Mouse (Mus musculus): ENCODE results near the gene Hhipl1.

Gene Hhipl1

DNA sequence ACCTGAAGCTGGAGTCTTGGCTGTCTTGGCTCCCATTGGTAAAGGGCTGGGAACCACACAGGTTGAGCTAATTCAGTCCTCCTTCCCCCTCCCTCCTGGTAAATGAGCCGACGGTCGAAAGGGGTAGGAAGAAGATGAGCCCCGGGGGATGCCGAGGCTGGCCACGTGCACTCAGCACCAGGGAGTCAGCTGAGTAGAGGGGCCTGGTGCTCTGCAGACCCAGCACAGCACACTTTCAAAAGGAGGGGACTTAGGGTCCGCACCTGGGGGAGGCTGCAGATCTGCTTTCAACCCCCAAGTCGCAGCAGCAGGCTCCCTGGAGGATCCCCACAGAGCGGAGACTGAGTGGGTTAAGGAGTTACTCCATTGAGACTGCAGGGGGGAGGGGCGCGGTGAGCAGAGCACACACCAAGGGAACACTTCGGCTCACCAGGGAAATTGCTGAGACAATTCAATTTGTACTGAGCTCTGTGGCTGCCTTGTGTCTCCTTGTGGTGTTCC lies 28.7 kb upstream of the Hhipl1 start:
- no peak for DNase-seq (ENCODE audit: low spot score in 2 of 2)

DNA sequence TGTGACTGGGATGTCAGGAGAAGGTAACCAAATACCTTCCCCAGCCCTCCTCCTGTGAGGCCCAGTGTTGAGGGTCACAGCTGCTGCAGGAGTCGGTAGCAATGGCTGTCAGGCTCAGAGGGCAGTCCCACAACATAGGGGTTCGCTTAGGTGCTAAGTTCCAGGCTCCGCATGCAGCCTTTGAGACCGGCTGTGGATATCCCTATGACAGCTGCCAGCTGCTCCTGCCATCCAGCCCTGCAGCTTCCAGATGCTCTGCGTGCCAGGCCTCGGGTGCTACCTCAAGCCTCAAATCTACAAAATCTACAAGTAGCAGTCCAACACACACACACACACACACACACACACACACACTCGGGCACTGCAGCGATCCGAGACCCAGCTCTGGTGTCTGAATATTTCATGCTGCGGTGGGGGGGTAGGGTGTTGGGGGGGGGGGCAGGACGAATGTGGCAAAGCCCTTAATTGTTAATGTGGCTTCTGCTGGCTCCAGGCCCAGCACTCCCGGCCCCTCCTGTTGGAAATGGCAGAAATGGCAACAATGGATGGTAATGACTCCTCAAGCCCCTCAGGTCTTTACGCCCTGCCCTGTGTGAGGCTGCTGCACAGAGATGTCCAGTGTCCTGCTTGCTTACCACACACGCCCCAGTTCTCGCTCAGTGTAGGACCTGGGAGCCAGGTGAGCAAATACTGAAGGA lies 27.7 kb upstream of the Hhipl1 start:
- no peak for DNase-seq (ENCODE audit: low spot score in 2 of 2)

DNA sequence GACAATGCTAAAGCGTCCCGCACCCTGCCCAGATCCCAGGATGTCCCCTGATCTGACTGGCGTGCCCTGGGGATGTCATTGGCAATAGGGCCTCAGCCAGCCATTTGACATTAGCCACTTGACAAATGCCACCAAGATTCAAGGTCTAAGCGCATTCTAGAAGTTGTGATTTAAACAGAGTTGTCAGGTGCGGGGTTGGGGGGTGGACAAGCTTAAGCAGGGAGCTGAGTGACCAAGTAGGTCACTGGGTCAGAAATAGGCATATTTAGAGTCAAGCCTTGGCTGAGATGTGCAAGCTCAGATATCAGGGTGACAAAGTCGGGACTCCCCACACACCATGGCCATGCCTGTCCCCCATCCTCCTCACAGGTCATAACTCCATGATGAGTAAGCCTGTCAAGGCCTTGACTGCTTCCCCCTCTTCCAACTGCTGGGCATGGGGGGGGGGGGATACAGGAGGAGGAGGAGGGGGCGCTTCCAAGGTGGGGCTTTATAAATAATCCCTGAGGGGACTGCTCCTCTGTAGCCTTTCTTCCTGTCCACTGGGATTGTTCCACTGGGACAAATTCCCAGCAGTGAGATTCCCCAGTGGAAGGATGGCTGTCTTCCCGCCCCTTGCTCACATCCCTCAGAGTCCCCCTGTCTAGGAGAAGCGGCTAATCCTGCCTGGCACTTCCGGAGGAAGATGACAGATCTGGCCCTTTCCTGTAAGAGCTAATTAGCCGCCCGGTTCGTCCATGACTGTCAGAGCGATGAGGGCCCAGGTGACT lies 21.4 kb upstream of the Hhipl1 start:
- DNase-seq (ENCODE audit: low spot score in 2 of 2), result no peak

DNA sequence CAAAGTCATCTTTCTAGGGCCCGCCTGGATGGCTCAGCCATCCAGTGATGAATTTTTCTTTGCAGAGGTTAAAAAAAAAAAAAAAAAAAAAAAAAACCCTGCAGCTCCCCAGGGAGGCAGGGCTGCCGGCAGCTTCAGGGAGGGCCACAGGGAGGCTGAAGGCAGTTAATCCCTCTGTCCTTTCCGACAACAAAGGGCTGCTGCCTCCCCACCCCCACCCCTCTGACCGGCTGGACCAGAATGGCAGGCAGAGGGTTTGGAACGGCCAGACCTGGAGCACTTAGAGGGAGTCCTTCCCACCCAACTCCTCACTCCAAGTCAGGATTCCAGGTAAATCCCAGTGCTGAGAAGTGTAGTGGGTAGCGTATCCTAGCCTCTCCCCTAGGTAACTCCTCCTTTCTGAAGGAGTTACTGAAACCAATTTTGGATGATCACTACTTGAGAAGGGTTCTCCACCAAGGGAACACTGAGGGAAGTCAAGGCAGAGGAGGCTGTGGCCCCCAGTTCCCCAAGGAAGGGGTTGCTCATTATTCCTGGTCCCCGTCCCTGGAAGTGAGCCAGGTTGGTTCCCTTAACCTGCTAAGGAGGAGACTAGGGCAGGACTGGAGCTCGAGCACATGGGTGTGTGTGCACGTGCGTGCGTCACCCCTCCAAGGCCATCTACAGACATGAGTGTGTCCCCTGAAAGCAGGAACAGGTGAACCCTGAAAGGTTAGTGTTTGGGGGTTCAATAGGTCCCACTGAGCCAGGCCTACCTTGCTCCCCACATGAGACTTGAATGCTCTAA lies 20.7 kb upstream of the Hhipl1 start:
- DNase-seq (ENCODE audit: low spot score in 2 of 2), result no peak

DNA sequence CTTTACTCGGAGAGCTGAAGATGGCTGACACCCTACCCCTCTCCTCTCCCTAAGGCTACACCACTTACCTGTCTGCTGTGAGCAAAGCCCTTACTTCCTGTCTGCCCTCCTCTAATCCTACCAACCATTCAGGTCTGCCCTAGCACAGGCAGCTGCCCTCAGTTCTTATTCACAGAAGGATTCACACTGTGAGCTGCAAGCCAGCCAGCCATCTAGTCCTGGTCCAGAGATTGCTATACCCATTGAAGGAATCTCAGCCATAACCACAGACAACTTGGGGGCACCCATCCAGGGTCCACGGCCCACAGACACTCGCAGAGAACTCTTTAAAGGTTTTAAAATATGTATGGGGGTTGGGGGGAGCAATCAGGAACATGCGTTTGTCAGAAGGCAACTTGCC lies 19.7 kb upstream of the Hhipl1 start:
- no peak for DNase-seq (ENCODE audit: low spot score in 2 of 2)

DNA sequence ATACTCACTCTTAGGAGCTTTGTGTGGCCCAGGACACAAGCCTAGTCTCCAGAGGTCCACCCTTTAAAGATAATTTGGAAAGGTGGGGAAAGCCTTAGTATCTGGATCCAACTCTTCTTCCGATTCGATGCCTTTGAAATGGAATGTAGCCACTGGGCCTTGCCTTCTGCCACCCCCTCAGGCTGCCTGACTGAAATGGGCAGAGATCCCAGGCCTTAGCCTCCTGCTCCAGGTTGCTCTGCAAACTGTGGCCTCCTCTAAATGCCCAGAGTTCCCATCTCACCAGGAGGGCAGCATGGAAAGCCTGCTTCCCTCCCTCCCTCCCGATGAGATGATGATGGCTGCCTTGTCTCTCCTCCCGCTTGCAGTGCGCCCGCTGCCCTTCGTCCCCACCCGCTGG lies 19.1 kb upstream of the Hhipl1 start:
- DNase-seq (ENCODE audit: low spot score in 2 of 2), result no peak

DNA sequence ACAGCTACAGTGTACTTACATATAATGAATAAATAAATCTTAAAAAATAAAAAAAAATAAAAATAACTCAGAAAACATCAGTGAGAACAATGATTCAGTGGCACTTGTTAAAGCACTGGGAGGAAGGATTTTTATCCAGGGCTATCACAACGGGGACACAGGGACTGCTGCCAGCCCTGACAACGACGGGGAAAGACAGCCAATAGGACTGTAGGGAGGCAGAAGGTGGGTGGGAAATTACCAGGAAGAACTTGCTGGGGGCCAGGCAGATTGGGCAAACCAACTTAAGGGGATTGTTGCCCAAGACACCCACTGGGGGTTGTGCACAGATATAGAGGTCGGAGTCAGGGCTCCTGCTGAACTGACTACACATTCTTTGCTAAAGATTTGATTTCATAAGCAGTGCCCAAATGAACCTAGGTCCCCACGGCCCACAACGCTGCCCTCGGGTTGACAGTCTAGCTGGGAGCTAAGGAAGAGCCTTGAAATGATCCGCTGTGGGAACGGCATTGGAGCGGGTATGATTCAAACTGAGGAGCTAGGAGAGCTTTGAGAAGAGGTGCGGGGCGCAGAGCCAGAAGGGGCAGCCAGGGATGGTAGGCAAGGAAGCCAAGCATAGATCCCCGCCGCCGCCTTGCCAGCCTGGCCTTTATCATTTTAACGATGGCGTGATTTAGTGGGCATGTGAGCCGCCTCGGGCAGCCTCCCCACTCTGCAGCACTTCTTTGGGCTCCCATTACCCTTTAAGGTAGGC lies 17.8 kb upstream of the Hhipl1 start:
- DNase-seq (ENCODE audit: low spot score in 2 of 2), result no peak

DNA sequence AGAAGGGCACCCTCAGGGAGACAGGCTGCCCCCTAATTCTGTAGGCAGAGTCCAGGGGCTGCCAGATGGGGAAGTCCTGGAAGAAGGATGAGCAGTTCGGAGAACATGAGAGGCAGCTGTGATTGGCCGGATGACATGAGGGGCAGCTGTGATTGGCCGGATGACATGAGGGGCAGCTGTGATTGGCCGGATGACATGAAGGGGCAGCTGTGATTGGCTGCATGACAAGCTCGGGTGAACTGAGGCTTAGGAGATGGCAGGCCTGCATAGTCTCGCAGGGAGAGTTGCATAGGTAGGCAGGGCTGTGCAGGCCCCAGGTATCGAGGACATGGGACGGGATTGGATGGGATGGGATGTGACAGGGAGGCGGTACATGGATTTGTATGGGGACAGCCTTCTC lies 13.7 kb upstream of the Hhipl1 start:
- DNase-seq (ENCODE audit: low spot score in 2 of 2), result no peak

DNA sequence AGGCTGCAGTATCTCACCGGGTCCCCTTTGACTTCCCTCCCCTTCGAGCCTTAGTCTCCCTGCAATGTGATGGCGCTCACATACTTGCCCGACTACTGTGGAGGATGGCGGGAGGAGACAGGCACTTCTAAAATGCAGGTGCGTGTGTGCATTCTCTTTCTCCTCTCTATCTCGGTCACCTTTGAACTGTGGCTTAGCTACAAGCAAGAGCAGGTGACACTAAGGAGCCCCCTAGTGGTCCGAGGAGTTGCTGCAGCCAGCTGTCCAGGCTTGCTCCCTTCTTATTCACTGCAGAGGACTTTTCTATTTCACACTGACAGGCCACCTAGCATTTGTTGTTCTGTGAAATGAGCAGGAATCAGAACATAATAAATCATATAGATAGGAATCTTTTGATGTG lies 13.1 kb upstream of the Hhipl1 start:
- DNase-seq (ENCODE audit: low spot score in 2 of 2), result peak; percentile 74 to 81

DNA sequence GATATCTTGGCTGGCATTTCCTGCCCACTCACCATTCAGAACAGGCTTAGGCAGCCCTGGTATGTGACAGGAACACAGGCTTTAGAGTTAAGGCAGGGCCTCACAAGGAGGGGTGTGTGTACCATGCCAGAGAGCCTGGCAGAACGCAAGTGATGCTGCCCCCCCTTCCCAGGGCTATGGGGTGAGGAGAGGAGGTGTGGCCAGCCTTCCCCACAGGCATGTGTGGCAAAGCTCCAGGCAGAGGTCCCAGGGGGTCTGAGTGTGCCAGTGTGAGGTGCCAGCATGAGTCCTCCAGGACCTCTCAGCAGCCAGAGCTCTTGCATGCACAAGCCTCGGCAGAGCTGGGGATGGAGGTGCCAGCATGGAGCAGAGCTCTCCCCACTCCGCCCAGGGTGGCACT lies 11.4 kb upstream of the Hhipl1 start:
- DNase-seq (ENCODE audit: low spot score in 2 of 2), result no peak

DNA sequence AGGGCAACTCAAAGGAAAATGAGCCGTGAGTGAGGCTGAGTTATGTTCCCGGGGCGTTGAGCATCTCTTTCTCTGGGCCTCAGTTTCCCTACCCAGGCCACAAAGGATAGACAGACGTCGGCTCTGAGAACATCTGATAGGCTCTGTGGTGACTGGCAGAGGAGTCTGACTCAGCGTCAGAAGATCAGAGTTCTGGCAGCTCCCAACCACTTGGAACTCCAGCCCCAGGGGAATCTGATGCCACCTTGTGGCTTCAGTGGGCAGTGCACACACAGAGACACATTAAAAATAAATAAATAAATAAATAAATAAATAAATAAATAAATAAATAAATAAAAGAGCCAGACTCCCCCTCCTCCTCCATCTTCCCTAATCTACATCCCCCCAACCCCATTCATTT lies 9.0 kb upstream of the Hhipl1 start:
- DNase-seq (ENCODE audit: low spot score in 2 of 2), result no peak

DNA sequence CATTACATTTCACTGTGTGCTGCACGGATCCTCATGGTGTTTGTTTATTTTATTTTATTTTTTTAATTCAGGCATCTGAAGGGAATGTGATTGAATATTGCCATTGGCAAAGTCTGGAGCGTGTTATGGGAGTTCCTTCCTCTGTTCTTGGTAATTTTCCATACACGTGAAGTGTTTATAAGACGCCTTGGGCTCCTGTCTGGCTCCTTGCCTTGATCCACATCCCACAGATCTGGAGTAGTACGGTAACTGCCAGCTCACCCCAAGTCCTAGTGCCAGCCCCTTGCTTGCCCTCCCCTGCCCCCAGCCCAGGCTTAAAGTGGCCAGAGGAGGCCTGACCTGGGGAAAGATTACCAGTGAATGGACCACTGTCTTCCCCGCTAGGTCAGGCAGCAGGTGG lies 5.1 kb upstream of the Hhipl1 start:
- no peak for DNase-seq (ENCODE audit: low spot score in 2 of 2)

DNA sequence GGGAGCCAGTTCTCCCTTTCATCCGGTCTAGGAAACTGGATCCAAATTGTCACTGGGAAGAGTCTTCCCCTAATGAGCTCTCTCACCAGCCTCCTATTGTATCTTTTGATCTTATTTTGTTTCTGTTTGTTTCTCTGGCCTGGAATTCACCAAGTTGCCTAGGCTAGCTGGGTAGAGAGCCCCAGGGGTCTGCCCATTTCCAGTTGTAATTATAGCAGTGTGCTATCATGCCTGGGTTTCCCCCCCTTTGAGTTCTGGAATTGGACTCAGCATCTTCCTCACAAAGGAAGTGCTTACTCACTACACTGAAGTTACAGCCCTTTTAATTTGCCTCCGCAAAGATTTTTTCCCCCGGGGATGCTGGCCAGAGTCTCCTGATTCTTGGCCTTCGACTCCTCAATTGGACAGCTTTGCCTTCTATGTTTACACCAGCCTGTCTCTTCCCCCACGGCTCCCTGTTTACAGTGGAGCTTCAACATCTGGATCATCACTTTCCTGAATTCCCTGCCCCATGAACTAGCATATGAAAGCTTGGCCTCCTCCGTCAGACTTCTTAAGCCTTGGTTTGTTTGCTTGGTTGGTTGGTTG lies 2.2 kb upstream of the Hhipl1 start:
- DNase-seq (ENCODE audit: low spot score in 2 of 2), result no peak

DNA sequence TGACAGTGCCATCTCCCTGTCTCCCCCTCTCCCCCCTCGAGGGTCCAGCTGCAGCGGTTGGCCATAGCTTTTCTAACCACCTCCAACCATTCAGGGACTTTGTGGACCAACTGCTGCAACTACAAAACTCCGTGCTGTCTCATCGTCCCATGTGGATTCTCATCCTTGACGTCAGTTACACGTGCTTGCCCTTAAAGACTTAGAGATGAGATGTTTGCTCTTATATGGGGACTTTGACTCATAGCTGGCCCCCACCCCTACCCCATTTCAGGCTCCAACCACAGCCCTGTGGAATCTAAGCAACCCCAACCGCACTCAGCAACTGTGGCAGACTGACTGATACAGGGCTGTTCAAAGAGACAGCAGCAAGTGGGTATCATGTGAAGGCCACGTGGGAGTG lies 898 bp upstream of the Hhipl1 start:
- DNase-seq (ENCODE audit: low spot score in 2 of 2), result no peak

DNA sequence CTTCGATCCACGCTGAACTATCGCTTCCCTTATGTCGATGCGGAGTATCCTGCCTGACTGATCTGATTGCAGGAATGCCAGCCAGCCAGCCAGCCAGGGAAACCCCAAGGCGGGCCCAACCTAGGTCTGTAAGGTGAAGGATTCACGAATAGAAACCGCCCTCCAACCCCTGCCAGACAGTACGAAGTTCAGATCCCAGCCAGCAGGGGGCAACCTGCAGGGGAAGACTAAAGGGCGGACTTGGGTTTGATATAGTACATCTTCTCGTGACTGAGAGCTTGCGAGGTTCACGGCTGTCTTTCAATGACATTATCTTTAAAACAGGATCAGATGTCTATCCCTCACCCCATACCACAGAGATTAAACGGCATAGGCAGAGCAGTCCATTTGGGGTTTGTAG lies 1.5 kb downstream of the Hhipl1 start:
- DNase-seq (ENCODE audit: low spot score in 2 of 2), result peak; percentile 36 to 65

DNA sequence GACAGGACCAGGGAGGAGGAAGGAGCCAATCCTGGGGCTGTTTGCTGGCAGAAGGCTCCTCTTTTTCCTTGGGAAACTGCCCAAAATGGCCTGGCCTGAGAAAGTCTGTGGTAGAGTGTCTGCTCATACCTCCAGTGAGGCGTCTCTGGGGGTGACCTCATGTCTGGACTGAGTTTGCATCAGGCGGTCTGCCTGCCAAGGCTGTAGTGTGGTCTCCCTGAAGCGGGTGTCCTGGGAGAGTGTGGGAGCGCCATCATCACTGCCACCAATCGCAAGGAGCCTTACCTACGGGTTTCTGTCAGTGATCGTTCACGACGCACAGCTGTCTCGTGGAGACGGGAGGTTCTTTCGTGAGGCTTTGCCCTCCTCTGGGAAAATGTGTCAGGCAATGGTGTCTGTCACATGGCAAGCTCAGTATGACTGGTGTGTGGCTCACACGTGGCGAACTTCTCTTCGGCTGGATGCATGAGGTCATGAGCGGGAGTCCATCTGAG lies 2.3 kb downstream of the Hhipl1 start:
- no peak for DNase-seq (ENCODE audit: low spot score in 2 of 2)

DNA sequence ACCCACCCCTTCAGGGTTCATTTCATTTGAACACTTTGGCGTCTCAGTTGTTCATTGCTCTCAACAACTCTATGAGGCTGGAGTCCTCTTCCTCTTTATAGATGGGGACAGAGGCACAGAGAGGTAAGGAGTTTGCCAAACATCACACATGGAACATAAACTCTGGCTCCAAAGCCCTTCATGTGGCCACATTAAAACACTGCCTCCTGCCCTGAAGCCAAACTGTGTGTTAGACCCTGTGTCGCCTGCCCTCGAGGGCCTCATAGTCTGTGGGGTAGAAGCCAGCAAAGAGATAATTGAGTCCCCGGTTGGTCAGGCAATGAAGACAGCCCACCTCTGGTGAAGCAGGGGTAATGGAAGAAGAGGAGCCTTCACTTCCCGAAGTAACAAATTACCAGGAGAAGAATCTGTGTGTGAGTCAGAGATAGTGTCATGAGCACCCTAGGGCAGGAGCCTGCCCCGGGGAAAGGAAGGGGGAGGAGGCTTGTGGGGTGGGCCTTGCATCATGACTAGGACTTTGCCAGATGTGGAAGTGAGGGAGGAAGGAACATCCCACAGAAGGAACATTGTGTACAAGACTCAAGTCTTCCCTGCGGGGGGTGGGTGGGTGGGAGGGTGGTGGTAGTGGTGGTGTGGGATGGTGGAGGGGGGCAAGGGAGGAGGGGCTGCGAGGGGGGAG lies 3.2 kb downstream of the Hhipl1 start:
- no peak for DNase-seq (ENCODE audit: low spot score in 2 of 2)

DNA sequence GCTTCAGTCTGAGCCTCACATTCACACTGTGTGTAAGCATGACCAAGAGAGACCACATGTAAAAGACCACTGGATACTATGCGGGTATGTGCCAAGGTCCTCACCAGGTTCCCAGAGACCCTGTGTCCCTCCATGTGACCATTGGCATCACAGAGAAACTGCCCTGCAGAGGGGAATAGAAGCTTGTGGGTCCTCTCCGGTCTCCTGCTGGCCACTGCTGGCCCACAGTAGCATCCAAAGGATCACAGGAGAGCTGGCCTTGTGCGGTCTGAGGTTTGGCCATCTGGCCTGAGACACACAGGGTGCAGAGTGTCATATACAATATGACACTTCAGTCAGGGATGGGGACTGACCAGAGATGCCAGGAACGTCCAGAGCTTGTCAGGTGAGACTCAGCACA lies 4.0 kb downstream of the Hhipl1 start:
- DNase-seq (ENCODE audit: low spot score in 2 of 2), result no peak

DNA sequence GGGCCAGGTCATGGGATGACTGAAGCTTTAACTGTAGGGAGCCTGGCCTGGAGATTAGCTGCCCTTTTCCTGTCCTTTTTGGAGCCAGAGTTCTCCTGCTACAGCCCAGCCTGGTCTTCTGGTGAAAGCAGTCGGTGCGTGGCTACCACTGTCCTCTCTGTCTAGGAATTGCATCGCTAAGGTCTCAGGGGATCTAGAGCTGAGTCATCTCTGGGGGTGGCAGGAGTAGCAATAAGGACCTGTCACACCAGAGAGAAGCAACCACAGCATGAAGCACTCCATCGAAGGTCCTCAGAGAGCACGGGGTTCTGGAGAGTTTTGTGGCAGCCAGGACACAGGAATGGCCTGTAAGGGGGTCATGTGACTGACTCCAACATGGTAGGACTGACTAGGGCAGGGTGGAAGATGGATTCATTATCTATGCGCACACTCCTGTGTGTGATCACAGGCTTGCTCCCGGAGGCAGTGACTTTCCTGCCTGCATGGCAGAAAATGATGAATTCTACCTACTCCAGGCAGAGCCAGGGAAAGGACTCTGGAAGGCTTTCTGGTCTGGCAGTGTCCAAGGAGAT lies 4.5 kb downstream of the Hhipl1 start:
- DNase-seq (ENCODE audit: low spot score in 2 of 2), result no peak

DNA sequence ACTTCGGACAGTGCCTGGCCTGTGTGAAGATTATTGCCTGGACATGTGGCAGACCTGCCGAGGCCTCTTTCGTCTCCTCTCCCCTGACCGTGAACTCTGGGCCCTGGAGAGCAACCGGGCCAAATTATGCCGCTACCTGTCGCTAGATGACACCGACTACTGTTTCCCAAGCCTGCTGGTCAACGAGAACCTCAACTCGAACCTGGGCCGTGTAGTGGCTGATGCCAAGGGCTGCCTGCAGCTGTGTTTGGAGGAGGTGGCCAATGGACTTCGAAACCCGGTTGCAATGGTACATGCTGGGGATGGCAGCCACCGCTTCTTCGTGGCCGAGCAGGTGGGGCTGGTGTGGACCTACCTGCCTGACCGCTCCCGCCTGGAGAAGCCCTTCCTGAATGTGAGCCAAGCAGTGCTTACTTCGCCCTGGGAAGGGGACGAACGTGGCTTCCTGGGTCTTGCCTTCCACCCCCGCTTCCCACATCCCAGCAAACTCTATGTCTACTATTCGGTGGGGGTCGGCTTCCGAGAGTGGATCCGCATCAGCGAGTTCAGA lies 5.7 kb downstream of the Hhipl1 start:
- no peak for DNase-seq (ENCODE audit: low spot score in 2 of 2)

Data from right cerebral cortex, adult 2 months (tissue).